Mouse (Mus musculus) c-Kit-positive CD71-negative TER-119-negative erythroid progenitor cells, embryonic 14.5 days (primary cell): Measurements from ENCODE around the gene Sgcd.
A peak's percentile ranks its signal among the peaks of the same experiment; 100 is the strongest.

Source experiments
- DNase-seq: peaks from one replicate; pipeline ENCODE4 v3.0.0-alpha.2; 2013; ENCODE audit warnings: low read depth

Gene Sgcd

GRCm38 (mm10) chr11:47988697-47989533 lies at the start of gene Sgcd:
Gene Sgcd, minus strand, starts transcription at chr11:47988969.
- DNase-seq: no peak

- no peak for DNase-seq
These were observed 49.3 kb upstream of the Sgcd start for GRCm38 (mm10) chr11:48038051-48038450.

GRCm38 (mm10) chr11:48012836-48013235 lies 24.1 kb upstream of the Sgcd start:
- peak; percentile 3 for DNase-seq

GRCm38 (mm10) chr11:47988333-47988696 lies 454 bp downstream of the Sgcd start:
- DNase-seq: no peak

- no peak for DNase-seq
These were observed 889 bp downstream of the Sgcd start for GRCm38 (mm10) chr11:47987893-47988267.

- DNase-seq: no peak
These were observed 1.4 kb downstream of the Sgcd start for GRCm38 (mm10) chr11:47987251-47987892.

- DNase-seq: no peak
These were observed 6.6 kb downstream of the Sgcd start for GRCm38 (mm10) chr11:47982152-47982551.

- DNase-seq: no peak
These were observed 7.7 kb downstream of the Sgcd start for GRCm38 (mm10) chr11:47981108-47981507.

GRCm38 (mm10) chr11:47953291-47953690 lies 35.5 kb downstream of the Sgcd start:
- DNase-seq: no peak

GRCm38 (mm10) chr11:47952366-47952765 lies 36.4 kb downstream of the Sgcd start:
- no peak for DNase-seq

- no peak for DNase-seq
These were observed 49.0 kb downstream of the Sgcd start for GRCm38 (mm10) chr11:47939795-47940194.

GRCm38 (mm10) chr11:47917616-47918015 lies 71.2 kb downstream of the Sgcd start:
- no peak for DNase-seq

GRCm38 (mm10) chr11:47891617-47892172 lies 97.1 kb downstream of the Sgcd start:
- DNase-seq: no peak

- DNase-seq: peak; percentile 7
These were observed 98.5 kb downstream of the Sgcd start for GRCm38 (mm10) chr11:47890315-47890714.

- DNase-seq: no peak
These were observed 103.5 kb downstream of the Sgcd start for GRCm38 (mm10) chr11:47885310-47885709.

GRCm38 (mm10) chr11:47883545-47883944 lies 105.2 kb downstream of the Sgcd start:
- DNase-seq: no peak

- DNase-seq: no peak
These were observed 112.1 kb downstream of the Sgcd start for GRCm38 (mm10) chr11:47876633-47877170.

- no peak for DNase-seq
These were observed 142.9 kb downstream of the Sgcd start for GRCm38 (mm10) chr11:47845894-47846293.

- no peak for DNase-seq
These were observed 155.5 kb downstream of the Sgcd start for GRCm38 (mm10) chr11:47833283-47833682.

- no peak for DNase-seq
These were observed 178.5 kb downstream of the Sgcd start for GRCm38 (mm10) chr11:47810307-47810706.

GRCm38 (mm10) chr11:47804101-47804715 lies 184.6 kb downstream of the Sgcd start:
- DNase-seq: no peak

GRCm38 (mm10) chr11:47777916-47778226 lies 210.9 kb downstream of the Sgcd start:
- DNase-seq: no peak
